Mouse (Mus musculus) heart, postnatal 36 days (tissue): ENCODE data around the gene Casq2. TPM values are rescaled to one million over a fixed set of nuclear protein-coding genes. Genes with fewer than 3 reads are reported as not detected.

Experiments
- DNase-seq, 2 experiments: peaks; one replicate each; pipeline ENCODE4 v3.0.0; 2021 to 2022
- intact Hi-C: fragments of 180-260 bp; cut with DNase I; formaldehyde crosslinking; loops from one replicate; pipeline ENCODE4 v1.15.1; 2025
- total RNA-seq, 2 experiments: library from RNA; stranded (reverse); gene quantifications; 2 replicates each; pipeline ENCODE4 v1.2.3; 2021

Gene Casq2
- 1,000 to 10,000 TPM in 1 of 2 experiments, 100 to 1,000 TPM in 1; 876 to 1,038 TPM for total RNA-seq

GRCm38 (mm10) chr3:102086283-102086682, at the start of gene Casq2:
Casq2 (plus strand) TSS chr3:102086415.
- no peak for DNase-seq
- intact Hi-C loops: loop anchor here (5.0 kb wide), 1 partner anchor 616 kb away; no protein-coding TSS in a partner anchor

GRCm38 (mm10) chr3:102037806-102038205, 48.4 kb upstream of the Casq2 start:
- intact Hi-C loops: no loop called here
- DNase-seq: no peak

GRCm38 (mm10) chr3:102038608-102039007, 47.6 kb upstream of the Casq2 start:
- DNase-seq: no peak
- intact Hi-C loops: no loop called here

GRCm38 (mm10) chr3:102041632-102042031, 44.6 kb upstream of the Casq2 start:
- intact Hi-C loops: no loop called here
- DNase-seq: no peak

- no peak for DNase-seq
- intact Hi-C loops: no loop called here
Measured at GRCm38 (mm10) chr3:102045071-102045470, 41.1 kb upstream of the Casq2 start.

- intact Hi-C loops: no loop called here
- DNase-seq: no peak
Measured at GRCm38 (mm10) chr3:102047532-102047931, 38.7 kb upstream of the Casq2 start.

GRCm38 (mm10) chr3:102049207-102050104, 36.8 kb upstream of the Casq2 start:
- DNase-seq: no peak
- intact Hi-C loops: no loop called here

- no peak for DNase-seq
- intact Hi-C loops: no loop called here
Measured at GRCm38 (mm10) chr3:102052036-102052435, 34.2 kb upstream of the Casq2 start.

- DNase-seq: no peak
- intact Hi-C loops: no loop called here
Measured at GRCm38 (mm10) chr3:102053293-102053692, 32.9 kb upstream of the Casq2 start.

- intact Hi-C loops: no loop called here
- DNase-seq: no peak
Measured at GRCm38 (mm10) chr3:102055878-102056277, 30.3 kb upstream of the Casq2 start.

- intact Hi-C loops: loop anchor here (5.0 kb wide), 1 partner anchor 163 kb away; no protein-coding TSS in a partner anchor
- DNase-seq: no peak
Measured at GRCm38 (mm10) chr3:102060065-102060464, 26.1 kb upstream of the Casq2 start.

- intact Hi-C loops: loop anchor here (5.0 kb wide), 1 partner anchor 165 kb away; no protein-coding TSS in a partner anchor
- peak; percentile 70 to 75 for DNase-seq
Measured at GRCm38 (mm10) chr3:102061923-102062670, 24.1 kb upstream of the Casq2 start.

GRCm38 (mm10) chr3:102062671-102063010, 23.6 kb upstream of the Casq2 start:
- DNase-seq: no peak

GRCm38 (mm10) chr3:102063273-102064120, 22.7 kb upstream of the Casq2 start:
- DNase-seq: no peak
- intact Hi-C loops: loop anchor here (5.0 kb wide), 1 partner anchor 166 kb away; no protein-coding TSS in a partner anchor

More at GRCm38 (mm10) chr3:102062671-102063010, 23.6 kb upstream of the Casq2 start:
- intact Hi-C loops: loop anchor here (5.0 kb wide), 1 partner anchor 165 kb away; no protein-coding TSS in a partner anchor

- DNase-seq: no peak
- intact Hi-C loops: loop anchor here (5.0 kb wide), 1 partner anchor 167 kb away; no protein-coding TSS in a partner anchor
Measured at GRCm38 (mm10) chr3:102064566-102064965, 21.6 kb upstream of the Casq2 start.

- no peak for DNase-seq
- intact Hi-C loops: no loop called here
Measured at GRCm38 (mm10) chr3:102067306-102067705, 18.9 kb upstream of the Casq2 start.

GRCm38 (mm10) chr3:102067861-102068260, 18.4 kb upstream of the Casq2 start:
- intact Hi-C loops: no loop called here
- no peak for DNase-seq

GRCm38 (mm10) chr3:102069260-102069659, 17.0 kb upstream of the Casq2 start:
- intact Hi-C loops: no loop called here
- DNase-seq: no peak

- intact Hi-C loops: no loop called here
- no peak for DNase-seq
Measured at GRCm38 (mm10) chr3:102069686-102070085, 16.5 kb upstream of the Casq2 start.

GRCm38 (mm10) chr3:102070360-102070759, 15.9 kb upstream of the Casq2 start:
- no peak for DNase-seq
- intact Hi-C loops: no loop called here
